Mouse (Mus musculus): ENCODE results near the gene Gm12258.
"Not testable (repeated sequence)": the region's sequence is repeated elsewhere in the genome, so short reads cannot be mapped to it uniquely, and the experiment has no call there.

Gene Gm12258

DNA sequence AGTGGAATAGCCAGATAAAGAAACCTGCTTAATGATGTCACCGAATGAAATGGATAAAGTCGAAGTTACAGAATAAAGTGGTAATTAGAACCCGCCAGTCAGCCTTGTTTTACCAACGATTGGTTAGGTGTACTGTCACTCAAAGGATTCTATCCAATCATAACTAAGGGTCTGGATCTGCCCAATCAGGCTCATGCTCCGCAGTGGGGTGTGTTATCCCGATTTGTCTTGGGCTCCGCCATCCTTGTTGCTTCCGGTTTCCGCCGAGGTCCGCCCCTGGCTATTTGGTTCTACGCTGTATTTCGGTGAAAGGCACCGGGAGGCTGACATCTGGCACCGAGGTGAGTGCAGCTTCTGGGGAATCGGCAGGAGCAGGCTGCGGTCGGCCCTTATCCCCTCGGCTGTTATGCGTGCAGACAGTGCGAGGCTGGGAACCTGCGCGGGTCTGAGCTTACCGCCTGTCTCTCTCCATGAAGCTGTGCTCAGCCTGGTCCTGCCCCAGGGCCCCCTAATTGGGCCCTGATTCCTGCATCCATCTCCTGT is at the start of gene Gm12258:
Gene Gm12258, plus strand, starts transcription at position 240 of the 543 bp plus-strand sequence.
- DNase-seq (ENCODE audit: low spot score) = peak; percentile 98

DNA sequence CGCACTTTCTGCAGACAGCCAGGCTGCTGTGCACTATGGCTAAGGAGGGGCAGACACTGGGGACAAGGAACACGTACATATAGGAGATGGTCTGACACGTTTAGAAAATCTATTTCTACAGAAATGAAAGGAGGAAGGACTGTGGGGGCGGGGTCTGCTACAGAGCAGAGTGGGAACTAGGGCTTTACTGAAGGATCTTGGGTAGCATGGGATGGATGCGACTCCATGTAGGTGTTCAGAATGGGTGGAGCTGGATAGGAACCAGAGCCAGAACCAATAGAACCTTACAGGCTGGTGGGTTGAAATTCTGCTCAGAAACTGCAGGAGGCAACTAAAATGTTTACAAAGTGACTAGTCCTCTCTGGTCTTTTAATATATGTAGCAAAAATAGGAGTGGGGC is 47.2 kb upstream of the Gm12258 start:
- no peak for DNase-seq (ENCODE audit: low spot score)

DNA sequence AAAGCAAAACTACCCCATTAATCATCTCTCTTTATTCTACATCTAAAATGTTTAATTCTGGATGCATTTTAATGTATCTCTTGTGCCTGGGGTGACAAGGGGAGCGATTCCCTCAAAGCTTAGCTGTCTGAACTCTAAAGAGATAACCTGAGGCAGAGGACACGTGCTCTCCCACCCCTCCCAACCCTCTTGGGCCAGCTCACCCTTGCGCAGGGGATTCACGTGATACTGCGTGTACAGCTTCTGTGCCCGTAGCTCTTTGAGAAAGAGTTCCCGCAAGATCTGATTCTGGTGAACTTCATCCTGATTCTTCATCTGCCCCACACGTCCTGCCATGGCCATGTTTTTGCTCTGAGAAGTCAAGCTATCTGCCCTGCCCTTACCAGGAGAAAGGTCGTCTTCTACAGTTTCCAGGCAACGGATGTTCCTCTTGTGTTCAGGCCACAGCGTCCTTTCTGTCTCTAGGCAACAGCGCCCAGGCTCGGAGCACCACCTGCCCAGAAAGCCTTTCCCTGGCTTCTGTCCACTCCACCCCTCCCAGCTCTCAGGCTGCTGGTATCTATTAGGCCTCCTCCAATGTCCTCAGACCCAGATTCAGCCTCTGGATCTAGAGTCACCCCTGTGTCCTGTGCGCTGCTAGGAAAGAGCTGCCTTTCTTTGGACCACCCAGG is 45.3 kb upstream of the Gm12258 start, which contains the start of gene Fam183b:
Gene Fam183b, minus strand, starts transcription at position 403 of the 671 bp plus-strand sequence.
- no peak for DNase-seq (ENCODE audit: low spot score)

DNA sequence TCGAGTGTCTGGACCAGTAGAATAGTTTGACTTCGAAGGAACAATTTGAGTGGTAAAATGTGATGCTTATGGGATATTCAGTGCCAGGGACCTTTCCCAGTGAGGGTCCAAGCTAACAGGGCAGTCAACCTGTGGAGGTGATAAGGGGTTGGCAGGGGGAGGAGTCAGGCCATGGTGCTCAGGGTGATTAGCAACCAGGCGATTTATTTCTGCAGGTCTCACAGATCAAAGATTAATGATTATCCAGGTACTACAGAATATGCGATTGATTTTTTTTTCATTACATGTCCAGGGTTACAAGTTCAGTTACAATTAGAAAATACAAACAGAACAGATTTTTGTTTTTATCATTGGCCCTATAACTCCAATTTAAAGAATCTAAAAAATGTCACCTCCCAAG is 43.1 kb upstream of the Gm12258 start:
- no peak for DNase-seq (ENCODE audit: low spot score)

DNA sequence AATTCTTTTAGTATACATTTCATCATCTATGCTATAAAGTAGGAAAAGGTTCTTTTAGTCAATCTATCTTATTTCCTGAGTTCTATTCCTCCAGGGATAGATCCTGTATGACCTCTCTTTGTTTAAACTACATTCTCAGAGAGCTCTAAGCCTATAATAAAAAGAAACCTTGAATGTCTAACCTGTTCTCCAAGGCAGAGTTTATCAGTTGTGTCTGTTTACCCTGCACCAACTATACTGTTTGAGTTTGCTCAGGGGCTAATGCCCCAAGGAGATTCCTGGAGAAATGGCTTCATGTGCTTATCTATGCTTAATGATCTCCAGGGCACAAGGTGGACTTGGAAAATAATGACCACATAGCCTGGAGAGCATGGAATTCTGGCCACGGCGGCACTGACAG is 42.6 kb upstream of the Gm12258 start:
- no peak for DNase-seq (ENCODE audit: low spot score)

DNA sequence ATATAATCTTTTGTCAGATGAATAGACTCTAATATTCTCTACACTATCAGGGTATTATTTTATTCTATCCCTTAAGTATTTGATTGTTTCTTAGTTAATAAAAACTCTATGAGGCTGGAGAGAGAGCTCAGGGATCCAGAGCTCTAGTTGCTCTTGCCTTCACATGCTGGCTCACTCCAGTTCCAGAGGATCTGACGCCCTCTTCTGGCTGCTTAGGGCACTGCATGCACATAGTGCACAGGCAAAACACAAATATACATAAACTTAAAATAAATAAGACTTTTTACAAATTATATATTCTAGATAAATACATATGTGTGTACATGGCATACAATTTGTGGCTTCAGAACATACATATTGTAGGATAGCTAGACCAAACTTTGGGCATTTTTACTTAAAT is 35.0 kb upstream of the Gm12258 start:
- DNase-seq (ENCODE audit: low spot score) = no peak

DNA sequence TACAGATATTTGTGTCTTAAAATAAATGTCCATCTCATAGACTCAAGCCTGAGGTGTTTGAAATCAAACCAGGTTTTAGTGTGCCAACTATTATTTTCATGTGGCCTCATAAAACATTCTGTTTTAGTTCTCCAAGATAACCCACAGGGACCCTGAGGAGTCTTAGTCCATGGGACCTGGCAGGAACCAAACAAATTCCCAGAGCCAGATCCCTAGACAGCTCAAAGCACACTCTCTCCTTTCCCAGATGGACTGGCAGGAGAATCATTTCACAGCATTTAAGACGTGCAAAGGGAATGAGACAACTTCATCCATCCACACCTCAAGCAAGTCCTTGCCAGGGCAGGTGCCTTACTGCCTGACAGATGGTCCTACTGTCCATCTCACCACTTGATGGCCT is 32.3 kb upstream of the Gm12258 start, which contains the start of gene Olfr313:
Gene Olfr313, plus strand, starts transcription at position 301 of the 400 bp plus-strand sequence.
- not testable (repeated sequence) for DNase-seq (ENCODE audit: low spot score)

DNA sequence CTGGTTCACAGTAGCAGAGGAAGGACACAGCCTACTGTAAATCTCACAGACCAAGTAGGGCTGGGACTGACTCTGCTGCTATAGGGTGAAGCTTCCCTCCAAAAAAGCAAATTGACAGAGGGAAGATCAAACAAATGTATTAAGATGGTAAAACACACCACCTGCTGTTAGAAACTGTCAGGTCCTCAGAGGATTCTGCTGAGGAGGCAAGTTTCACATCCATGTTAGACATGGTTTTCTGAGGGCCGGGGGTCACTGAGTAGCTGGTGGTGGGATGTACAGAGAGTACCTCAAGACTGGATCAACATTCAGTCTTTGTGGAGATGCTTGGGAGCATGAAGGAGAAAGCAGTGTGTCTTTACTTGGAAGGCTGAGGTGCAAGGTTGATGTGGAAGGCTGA is 31.3 kb upstream of the Gm12258 start:
- no peak for DNase-seq (ENCODE audit: low spot score)

GRCm38 (mm10) chr11:58828937-58829336 is 18.0 kb upstream of the Gm12258 start, which contains the start of gene Olfr312:
Gene Olfr312 (plus strand): TSS chr11:58829237.
- DNase-seq (ENCODE audit: low spot score) = not testable (repeated sequence)

- DNase-seq (ENCODE audit: low spot score) = no peak
Observed at GRCm38 (mm10) chr11:58829764-58830163, 17.2 kb upstream of the Gm12258 start.

- not testable (repeated sequence) for DNase-seq (ENCODE audit: low spot score)
Observed at GRCm38 (mm10) chr11:58832541-58832940, 14.4 kb upstream of the Gm12258 start.

- not testable (repeated sequence) for DNase-seq (ENCODE audit: low spot score)
Observed at GRCm38 (mm10) chr11:58838951-58839350, 8.0 kb upstream of the Gm12258 start, which contains the start of gene Olfr311. Gene Olfr311 (plus strand): TSS chr11:58839251.

DNA sequence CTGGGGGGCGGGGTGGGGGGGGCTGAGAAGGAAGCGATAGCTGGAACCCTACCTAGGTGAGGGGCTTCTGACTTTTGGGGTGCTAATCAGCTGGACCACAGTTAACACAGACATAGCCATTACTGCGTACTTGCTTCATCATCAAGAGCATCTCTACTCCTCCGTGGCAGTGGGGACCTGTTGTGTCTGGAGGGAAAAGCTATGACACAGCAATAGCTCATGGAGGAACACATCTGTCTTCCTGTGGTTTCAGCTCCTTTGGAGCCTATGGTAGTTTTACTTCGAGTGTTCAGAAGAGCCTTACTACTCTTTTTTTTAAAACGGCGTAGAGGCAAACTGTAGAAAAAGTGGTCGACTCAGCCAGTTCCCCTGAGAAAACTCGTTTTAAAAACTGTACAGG is 678 bp downstream of the Gm12258 start:
- no peak for DNase-seq (ENCODE audit: low spot score)

GRCm38 (mm10) chr11:58849731-58850130 is 2.8 kb downstream of the Gm12258 start:
- DNase-seq (ENCODE audit: low spot score) = no peak

DNA sequence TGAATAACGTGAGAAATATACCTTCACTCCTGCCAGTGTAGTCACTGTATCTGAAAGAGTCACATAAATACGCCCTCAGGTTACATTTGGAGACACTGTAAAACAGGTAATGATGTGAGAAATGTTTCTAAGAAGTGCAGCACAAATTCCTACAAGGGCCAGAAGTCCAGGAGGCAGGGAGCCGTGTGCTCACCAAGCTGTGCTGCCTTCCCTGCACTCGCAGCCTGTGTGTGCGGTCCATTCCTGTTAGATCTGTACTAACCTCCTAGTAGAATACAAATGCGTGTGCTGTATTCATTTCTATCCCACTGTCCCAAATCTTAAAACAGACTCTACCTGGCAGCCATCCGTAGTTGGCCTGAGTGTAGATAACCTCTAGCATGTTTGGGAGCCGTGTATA is 13.8 kb downstream of the Gm12258 start:
- no peak for DNase-seq (ENCODE audit: low spot score)

GRCm38 (mm10) chr11:58867039-58867953 is 20.3 kb downstream of the Gm12258 start, which contains the start of gene 2810021J22Rik:
Gene 2810021J22Rik (plus strand): TSS chr11:58867216.
- DNase-seq (ENCODE audit: low spot score) = peak; percentile 81

DNA sequence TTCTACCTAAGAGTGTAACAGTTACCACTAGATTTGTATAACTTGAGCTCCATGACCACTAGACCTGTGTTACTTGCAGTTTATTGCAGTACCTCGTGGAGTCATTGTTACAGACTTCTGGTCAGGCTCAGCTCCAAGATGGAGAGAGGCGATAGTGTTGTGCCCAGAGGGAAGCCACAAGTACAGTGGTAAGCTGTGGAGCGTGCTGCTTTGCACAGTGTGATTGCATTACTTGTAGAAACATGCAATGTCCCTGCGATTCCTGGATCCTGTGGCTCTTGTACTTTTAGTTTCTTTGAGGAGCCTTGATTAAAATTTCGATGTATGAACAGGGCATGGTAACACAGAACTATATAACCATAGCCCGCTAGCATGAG is 21.0 kb downstream of the Gm12258 start:
- no peak for DNase-seq (ENCODE audit: low spot score)

DNA sequence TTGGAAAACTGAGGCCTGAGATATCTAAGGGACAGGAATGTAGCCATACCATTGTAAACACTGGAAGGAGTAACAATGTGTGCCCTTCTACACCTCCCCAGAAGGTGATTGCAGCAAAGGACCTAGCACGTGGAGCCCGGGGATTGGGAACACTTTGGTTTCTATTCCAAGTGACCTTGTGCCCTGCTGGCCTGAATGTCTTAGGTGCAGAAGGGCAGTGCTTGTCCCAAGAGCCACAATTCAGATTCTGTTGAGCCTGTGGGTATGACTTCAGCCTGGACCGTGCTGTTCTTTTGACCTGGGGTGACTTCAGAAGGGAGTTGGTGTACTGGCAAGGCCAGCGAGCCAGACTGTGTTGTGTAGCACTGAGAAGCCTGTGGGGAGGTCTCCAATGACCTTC is 24.0 kb downstream of the Gm12258 start:
- DNase-seq (ENCODE audit: low spot score) = no peak

GRCm38 (mm10) chr11:58883756-58884155 is 36.8 kb downstream of the Gm12258 start:
- no peak for DNase-seq (ENCODE audit: low spot score)

- no peak for DNase-seq (ENCODE audit: low spot score)
Observed at GRCm38 (mm10) chr11:58890511-58890910, 43.6 kb downstream of the Gm12258 start.

GRCm38 (mm10) chr11:58894456-58894855 is 47.5 kb downstream of the Gm12258 start:
- no peak for DNase-seq (ENCODE audit: low spot score)

DNA sequence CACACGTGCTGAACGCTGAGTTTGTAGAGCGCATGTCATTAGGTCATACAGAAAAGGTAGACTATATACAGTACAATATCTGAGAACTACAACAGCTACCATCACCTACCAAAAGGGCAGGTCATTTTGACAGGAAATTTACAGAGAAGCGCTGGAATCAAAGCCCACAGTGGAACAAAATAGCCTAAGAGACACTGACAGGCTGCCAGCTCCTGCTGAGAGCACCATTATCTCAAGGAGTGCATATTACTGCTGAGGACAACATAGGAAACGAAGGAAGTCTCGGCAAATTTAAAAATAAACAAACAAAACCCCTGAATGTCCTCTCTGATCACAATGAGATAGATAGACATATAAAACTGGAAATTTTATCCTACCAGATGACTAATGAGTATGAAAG is 50.5 kb downstream of the Gm12258 start:
- peak; percentile 25 for DNase-seq (ENCODE audit: low spot score)

DNA sequence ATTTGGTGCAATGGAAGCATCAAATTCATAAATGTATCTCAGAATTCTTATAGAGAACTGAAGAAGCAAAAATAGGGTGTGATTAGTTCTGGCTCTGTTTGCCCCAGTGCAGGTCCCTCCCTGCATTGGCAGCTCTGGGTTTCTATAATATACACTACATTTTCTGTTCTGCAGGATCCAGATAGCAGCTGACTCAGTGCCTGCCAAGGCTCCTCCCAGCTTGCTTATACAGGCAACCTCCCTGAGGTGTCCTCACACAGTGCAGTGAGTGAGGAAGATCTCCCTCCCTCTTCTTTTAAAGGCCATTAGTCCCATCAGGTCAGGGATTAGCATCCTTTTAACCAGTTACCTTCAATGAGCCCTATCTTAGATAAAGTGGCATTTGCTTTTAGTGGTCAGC is 54.1 kb downstream of the Gm12258 start:
- no peak for DNase-seq (ENCODE audit: low spot score)
